30 mouse cellular contexts compared by ENCODE assay signal in the genomic region with DNA sequence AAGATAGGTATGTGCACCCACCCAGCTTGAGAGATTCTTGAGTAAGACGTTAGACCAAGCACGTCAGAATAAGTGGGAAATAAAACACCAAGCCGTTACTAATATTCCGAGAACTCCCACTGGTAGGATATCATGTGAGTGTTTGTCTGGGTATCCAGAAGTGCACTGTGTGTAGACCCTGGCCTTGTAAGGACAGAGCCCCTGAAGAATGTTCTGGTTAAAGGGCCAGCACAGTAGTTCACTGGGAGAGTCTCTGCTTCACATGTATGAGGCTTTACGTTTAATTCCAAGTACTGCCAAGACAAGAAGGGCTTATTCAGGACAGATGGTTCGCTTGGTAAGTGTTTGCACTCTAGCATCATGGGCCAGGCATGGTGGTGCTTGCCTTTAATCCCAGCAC. TPM values are rescaled to one million over a fixed set of nuclear protein-coding genes. Genes with fewer than 3 reads are reported as not detected.
"Had no signal": no experiment of that assay in that cellular context is flagged by ENCODE, and none has a peak within 500 bp of the region (broad histone marks: within the 10 kb centered on the region; RNA-seq: fewer than 3 reads in every experiment).

No protein-coding gene starts in this region.

- H3K9ac ChIP-seq: heart, embryonic 12.5 days; heart, embryonic 13.5 days; heart, embryonic 15.5 days; hindbrain, embryonic 12.5 days; hindbrain, embryonic 13.5 days; hindbrain, embryonic 14.5 days; hindbrain, embryonic 15.5 days; intestine, embryonic 15.5 days; kidney, embryonic 15.5 days had no signal

- H3K27me3 ChIP-seq: heart, embryonic 12.5 days; heart, embryonic 13.5 days; heart, embryonic 15.5 days; hindbrain, embryonic 12.5 days; hindbrain, embryonic 15.5 days; intestine, embryonic 15.5 days; kidney, embryonic 15.5 days had no signal

- DNase-seq: heart, adult 18-20 months; heart, adult 2 months; heart, postnatal 10 days; heart, postnatal 14 days; heart, postnatal 36 days; heart, postnatal 4 days; kidney, postnatal 10 days; kidney, postnatal 4 days; layer of hippocampus, adult 9-11 months; layer of hippocampus, postnatal 36 days had no signal

- H3K9me3 ChIP-seq: heart, embryonic 12.5 days; heart, embryonic 13.5 days; heart, embryonic 15.5 days; hindbrain, embryonic 10.5 days; hindbrain, embryonic 12.5 days; hindbrain, embryonic 13.5 days; hindbrain, embryonic 15.5 days; intestine, embryonic 15.5 days; kidney, embryonic 15.5 days had no signal

- H3K4me3 ChIP-seq: heart, adult 2 months; heart, embryonic 12.5 days; heart, embryonic 13.5 days; heart, embryonic 15.5 days; hindbrain, embryonic 10.5 days; hindbrain, embryonic 12.5 days; hindbrain, embryonic 13.5 days; hindbrain, embryonic 15.5 days; intestine, embryonic 15.5 days; kidney, embryonic 15.5 days; layer of hippocampus, adult 2 months had no signal

- ATAC-seq: hindbrain, embryonic 16.5 days had no signal

- H3K4me2 ChIP-seq: heart, embryonic 11.5 days; heart, embryonic 12.5 days; heart, embryonic 13.5 days; heart, embryonic 15.5 days; hindbrain, embryonic 12.5 days; hindbrain, embryonic 13.5 days; hindbrain, embryonic 14.5 days; hindbrain, embryonic 15.5 days; intestine, embryonic 15.5 days; kidney, embryonic 15.5 days had no signal

- H3K4me1 ChIP-seq: heart, embryonic 13.5 days; heart, embryonic 15.5 days; hindbrain, embryonic 10.5 days; hindbrain, embryonic 12.5 days; hindbrain, embryonic 15.5 days; intestine, embryonic 15.5 days; kidney, embryonic 15.5 days had no signal

- H3K27ac ChIP-seq: heart, adult 2 months; heart, embryonic 13.5 days; heart, embryonic 15.5 days; hindbrain, embryonic 10.5 days; hindbrain, embryonic 12.5 days; hindbrain, embryonic 13.5 days; hindbrain, embryonic 14.5 days; hindbrain, embryonic 15.5 days; hindbrain, postnatal 0 days; intestine, embryonic 15.5 days; kidney, embryonic 15.5 days; kidney, postnatal 0 days; layer of hippocampus, adult 2 months had no signal

- H3K36me3 ChIP-seq: heart, embryonic 12.5 days; heart, embryonic 13.5 days; heart, embryonic 15.5 days; hindbrain, embryonic 10.5 days; hindbrain, embryonic 12.5 days; hindbrain, embryonic 13.5 days; hindbrain, embryonic 15.5 days; intestine, embryonic 15.5 days; kidney, embryonic 15.5 days had no signal

RNA-seq across cellular contexts. Expression of a gene that starts 22.6 kb away (rescaled TPM):
- polyA plus RNA-seq: heart, adult 2 months; heart, embryonic 12.5 days; heart, embryonic 15.5 days; heart, postnatal 0 days; hindbrain, embryonic 10.5 days; hindbrain, embryonic 11.5 days; hindbrain, embryonic 13.5 days; hindbrain, embryonic 15.5 days; hindbrain, embryonic 16.5 days; hindbrain, postnatal 0 days; intestine, postnatal 0 days; kidney, adult 2 months; large intestine, adult 2 months had no signal
